ENCODE assay signal across 8 mouse cellular contexts in genomic region chr7:127573503-127574008, GRCm38 (mm10). TPM values are rescaled to one million over a fixed set of nuclear protein-coding genes. Genes with fewer than 3 reads are reported as not detected.
DNase-seq lines count a peak whose midpoint lies in the region; ATAC-seq and TF ChIP-seq lines count a peak whose summit lies in the region.

No protein-coding gene starts in this region.

- peaks cover 13% of the 10 kb centered on the region for H3K36me3 ChIP-seq in heart, embryonic 11.5 days (ENCODE audit: control insufficient read depth, insufficient read depth, low read length)
- peaks cover 17% of the 10 kb centered on the region; the same call in 1 of the 2 replicates for H3K36me3 ChIP-seq in hindbrain, embryonic 15.5 days
- peaks cover 28% of the 10 kb centered on the region for H3K36me3 ChIP-seq in midbrain, embryonic 14.5 days (ENCODE audit: control insufficient read depth, insufficient read depth, low read length)

- peaks cover 13% of the 10 kb centered on the region for H3K4me1 ChIP-seq in heart, embryonic 11.5 days (ENCODE audit: control insufficient read depth, insufficient read depth, low read length)
- peaks cover 6% of the 10 kb centered on the region; the same call in 1 of the 2 replicates for H3K4me1 ChIP-seq in cortical plate, adult 2 months (ENCODE audit: control insufficient read depth, insufficient read depth, low read length)
- H3K4me1 ChIP-seq in hindbrain, embryonic 15.5 days (replicated peaks), result peaks cover 27% of the 10 kb centered on the region
- H3K4me1 ChIP-seq in midbrain, embryonic 14.5 days (ENCODE audit: control insufficient read depth, insufficient read depth, low read length), result peaks cover 20% of the 10 kb centered on the region

- H3K9me3 ChIP-seq in heart, embryonic 11.5 days (replicated peaks; ENCODE audit: control insufficient read depth, low read length), result no peaks in the 10 kb centered on the region
- H3K9me3 ChIP-seq in hindbrain, embryonic 15.5 days, result no peaks in the 10 kb centered on the region
- H3K9me3 ChIP-seq in midbrain, embryonic 14.5 days (ENCODE audit: control insufficient read depth, low read length), result no peaks in the 10 kb centered on the region

- no peak for DNase-seq in heart, adult 8-10 months (ENCODE audit: low spot score)
- DNase-seq in B cell, adult 2 months, result peak; percentile 20
- no peak for DNase-seq in midbrain, embryonic 14.5 days
- no peak for DNase-seq in right cerebral cortex, postnatal 4 days
- DNase-seq in right cerebral cortex, postnatal 36 days (ENCODE audit: low spot score in 2 of 2), result no peak

- no peaks in the 10 kb centered on the region for H3K27me3 ChIP-seq in heart, embryonic 11.5 days (ENCODE audit: control insufficient read depth, insufficient read depth, low read length)
- no peaks in the 10 kb centered on the region for H3K27me3 ChIP-seq in hindbrain, embryonic 15.5 days
- H3K27me3 ChIP-seq in midbrain, embryonic 14.5 days (ENCODE audit: control insufficient read depth, insufficient read depth, low read length), result no peaks in the 10 kb centered on the region

- no peak for TF ChIP-seq POLR2A in cortical plate, adult 2 months (IDR thresholded peaks at IDR 0.05; ENCODE audit: extremely low read depth, insufficient read depth, low read length)

- peak overlapping the region; percentile 85 for H3K9ac ChIP-seq in heart, embryonic 11.5 days (ENCODE audit: low read depth, low read length)
- peak overlapping the region; percentile 90 for H3K9ac ChIP-seq in hindbrain, embryonic 15.5 days
- peak overlapping the region; percentile 85 for H3K9ac ChIP-seq in midbrain, embryonic 14.5 days (replicated peaks; ENCODE audit: low read length)

- H3K27ac ChIP-seq in heart, embryonic 11.5 days (ENCODE audit: low read depth, low read length), result peak overlapping the region; percentile 71
- H3K27ac ChIP-seq in cortical plate, adult 2 months (ENCODE audit: insufficient read depth, low read length), result no peak overlapping the region
- peak overlapping the region; percentile 79 for H3K27ac ChIP-seq in hindbrain, embryonic 15.5 days (replicated peaks)
- H3K27ac ChIP-seq in midbrain, embryonic 14.5 days (replicated peaks; ENCODE audit: low read depth, low read length), result peak overlapping the region; percentile 81

- WGBS in heart, embryonic 11.5 days (ENCODE audit: insufficient replicate concordance), result under 1% methylated on average over 25 of the region's 28 CpGs
- 1% methylated on average over 28 of the region's 28 CpGs for WGBS in hindbrain, embryonic 15.5 days
- 1% methylated on average over 28 of the region's 28 CpGs for WGBS in midbrain, embryonic 14.5 days

- TF ChIP-seq CTCF in cortical plate, adult 2 months (IDR thresholded peaks at IDR 0.05; ENCODE audit: extremely low read depth, insufficient read depth, low read length), result no peak

- H3K4me3 ChIP-seq in heart, embryonic 11.5 days (ENCODE audit: low read depth, low read length), result peak overlapping the region; percentile 82
- H3K4me3 ChIP-seq in cortical plate, adult 2 months (ENCODE audit: insufficient read depth, low read length), result peak overlapping the region; percentile 98
- peak overlapping the region; percentile 92 for H3K4me3 ChIP-seq in hindbrain, embryonic 15.5 days
- peak overlapping the region; percentile 69 for H3K4me3 ChIP-seq in midbrain, embryonic 14.5 days (replicated peaks; ENCODE audit: low read depth, low read length)

- ATAC-seq in heart, embryonic 11.5 days (replicated peaks; ENCODE audit: insufficient number of reproducible peaks, low FRiP score, low TSS enrichment), result peak; percentile 62
- peak; percentile 4; the same call in 1 of the 2 replicates for ATAC-seq in hindbrain, embryonic 15.5 days (ENCODE audit: low FRiP score, low read depth)
- ATAC-seq in midbrain, embryonic 14.5 days (ENCODE audit: low FRiP score, low TSS enrichment), result no peak

- H3K4me2 ChIP-seq in heart, embryonic 11.5 days, result peak overlapping the region; percentile 93
- peak overlapping the region; percentile 97 for H3K4me2 ChIP-seq in hindbrain, embryonic 15.5 days
- peak overlapping the region; percentile 79 for H3K4me2 ChIP-seq in midbrain, embryonic 14.5 days (ENCODE audit: low read length)

RNA-seq across cellular contexts. Expression of gene Phkg2, which starts 0.4 kb away (rescaled TPM):
- polyA plus RNA-seq in heart, embryonic 11.5 days (2014; fragmentation: Nextera tagmentation; extraction: Ambion mirVana), result 41.5 and 44.9 TPM in 2 replicates
- 10 to 100 TPM; 12.1 to 20.9 (median 17.3) TPM for total RNA-seq in heart, adult 8-10 months (2022)
- polyA plus RNA-seq in cortical plate, adult 2 months (2012; rRNA removed), result 143 and 150 TPM in 2 replicates
- 59.3 and 59.4 TPM in 2 replicates for polyA plus RNA-seq in hindbrain, embryonic 15.5 days (2015; fragmentation: Nextera tagmentation; extraction: Ambion mirVana)
- 54.8 and 61.6 TPM in 2 replicates for polyA plus RNA-seq in midbrain, embryonic 14.5 days (2014; fragmentation: Nextera tagmentation; extraction: Ambion mirVana)

RNA-seq across cellular contexts. Expression of gene Tmem265, which starts 12.4 kb away (rescaled TPM):
- polyA plus RNA-seq in heart, embryonic 11.5 days (2014; fragmentation: Nextera tagmentation; extraction: Ambion mirVana), result 3.0 and 5.6 TPM in 2 replicates
- total RNA-seq in heart, adult 8-10 months (2022), result not detected
- polyA plus RNA-seq in cortical plate, adult 2 months (2012; rRNA removed), result not detected in 2 replicates
- polyA plus RNA-seq in hindbrain, embryonic 15.5 days (2015; fragmentation: Nextera tagmentation; extraction: Ambion mirVana), result 7.6 and 10.3 TPM in 2 replicates
- polyA plus RNA-seq in midbrain, embryonic 14.5 days (2014; fragmentation: Nextera tagmentation; extraction: Ambion mirVana), result 5.1 and 14.5 TPM in 2 replicates

RNA-seq across cellular contexts. Expression of gene Ccdc189, which starts 14.8 kb away (rescaled TPM):
- polyA plus RNA-seq in heart, embryonic 11.5 days (2014; fragmentation: Nextera tagmentation; extraction: Ambion mirVana), result 8.7 and 10.0 TPM in 2 replicates
- total RNA-seq in heart, adult 8-10 months (2022), result 10 to 100 TPM; 10.1 to 15.2 (median 14.4) TPM
- polyA plus RNA-seq in cortical plate, adult 2 months (2012; rRNA removed), result 22.0 and 22.3 TPM in 2 replicates
- 10.1 and 12.2 TPM in 2 replicates for polyA plus RNA-seq in hindbrain, embryonic 15.5 days (2015; fragmentation: Nextera tagmentation; extraction: Ambion mirVana)
- polyA plus RNA-seq in midbrain, embryonic 14.5 days (2014; fragmentation: Nextera tagmentation; extraction: Ambion mirVana), result 9.0 and 12.8 TPM in 2 replicates

RNA-seq across cellular contexts. Expression of gene Rnf40, which starts 15.0 kb away (rescaled TPM):
- polyA plus RNA-seq in heart, embryonic 11.5 days (2014; fragmentation: Nextera tagmentation; extraction: Ambion mirVana), result 23.4 and 27.6 TPM in 2 replicates
- 10 to 100 TPM; 38.1 to 42.6 (median 40.3) TPM for total RNA-seq in heart, adult 8-10 months (2022)
- polyA plus RNA-seq in cortical plate, adult 2 months (2012; rRNA removed), result 48.0 and 51.1 TPM in 2 replicates
- 41.4 and 44.9 TPM in 2 replicates for polyA plus RNA-seq in hindbrain, embryonic 15.5 days (2015; fragmentation: Nextera tagmentation; extraction: Ambion mirVana)
- polyA plus RNA-seq in midbrain, embryonic 14.5 days (2014; fragmentation: Nextera tagmentation; extraction: Ambion mirVana), result 40.7 and 45.0 TPM in 2 replicates

RNA-seq across cellular contexts. Expression of gene Zfp629, which starts 42.0 kb away (rescaled TPM):
- polyA plus RNA-seq in heart, embryonic 11.5 days (2014; fragmentation: Nextera tagmentation; extraction: Ambion mirVana), result 11.2 and 12.0 TPM in 2 replicates
- 10 to 100 TPM; 19.9 to 23.4 (median 20.0) TPM for total RNA-seq in heart, adult 8-10 months (2022)
- polyA plus RNA-seq in cortical plate, adult 2 months (2012; rRNA removed), result 16.9 and 19.5 TPM in 2 replicates
- 18.7 and 19.1 TPM in 2 replicates for polyA plus RNA-seq in hindbrain, embryonic 15.5 days (2015; fragmentation: Nextera tagmentation; extraction: Ambion mirVana)
- 22.4 and 31.6 TPM in 2 replicates for polyA plus RNA-seq in midbrain, embryonic 14.5 days (2014; fragmentation: Nextera tagmentation; extraction: Ambion mirVana)

Comparison
In these comparisons a context has a peak if more than half of its experiments do, and no peak if none do; other contexts are left out.
1. DNase-seq: peak in B cell, adult 2 months (2 of 2); none in heart, adult 8-10 months (single experiment), midbrain, embryonic 14.5 days (single experiment), right cerebral cortex, postnatal 4 days (single experiment) and right cerebral cortex, postnatal 36 days (0 of 2).
2. Peak in every context shown above with its lines, with median percentiles within 50 percentile points of each other: H3K4me2 ChIP-seq, H3K4me3 ChIP-seq and H3K9ac ChIP-seq.